Mouse (Mus musculus): ENCODE measurements around the gene Rnf26. TPM values are rescaled to one million over a fixed set of nuclear protein-coding genes. Genes with fewer than 3 reads are reported as not detected.

The Rnf26 gene
- polyA plus RNA-seq, 1 experiment, result not detected

DNA sequence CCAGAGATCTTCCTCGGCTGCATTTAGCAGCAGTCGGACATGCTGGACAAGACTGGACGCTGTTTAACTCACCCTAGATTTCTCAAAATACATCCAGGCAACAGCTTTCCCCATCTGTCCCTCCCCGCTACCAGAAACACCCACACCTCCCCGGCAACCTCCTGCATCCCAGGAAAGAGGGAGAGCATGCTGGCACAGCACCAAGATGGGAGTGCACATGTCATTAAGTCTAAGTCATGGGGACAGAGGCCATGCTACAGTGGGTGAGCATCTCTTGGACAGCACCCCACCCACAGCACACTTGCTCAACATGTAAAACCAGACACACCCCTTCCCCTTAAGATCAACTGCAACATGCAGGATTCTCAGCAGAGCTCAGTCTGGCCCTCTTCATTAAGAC lies 32.4 kb downstream of the Rnf26 start:
- TF ChIP-seq CTCF (IDR thresholded peaks at IDR 0.05; ENCODE audit: insufficient read depth, low read depth, low read length) (no peak), POLR2A (IDR thresholded peaks at IDR 0.05; ENCODE audit: insufficient read depth, low read depth, low read length) (no peak)
- Histone ChIP-seq H3K27ac (ENCODE audit: insufficient read depth, low read depth, low read length) (peak overlapping the region; percentile 54; the same call in 1 of the 2 replicates), H3K4me3 (ENCODE audit: insufficient read depth, low read depth, low read length) (no peak overlapping the region), H3K4me1 (ENCODE audit: control insufficient read depth, insufficient read depth, low read length) (peaks cover 52% of the 10 kb centered on the region)
- WGBS, result 37% methylated on average over 5 of the region's 5 CpGs

- H3K4me1 ChIP-seq (ENCODE audit: control insufficient read depth, insufficient read depth, low read length), result peaks cover 52% of the 10 kb centered on the region
- WGBS, result 71% methylated on average over 10 of the region's 10 CpGs
- no peak overlapping the region for H3K4me3 ChIP-seq (ENCODE audit: insufficient read depth, low read depth, low read length)
- TF ChIP-seq POLR2A (IDR thresholded peaks at IDR 0.05; ENCODE audit: insufficient read depth, low read depth, low read length) (no peak), CTCF (IDR thresholded peaks at IDR 0.05; ENCODE audit: insufficient read depth, low read depth, low read length) (no peak)
- H3K27ac ChIP-seq (ENCODE audit: insufficient read depth, low read depth, low read length), result peak overlapping the region; percentile 40; the same call in 1 of the 2 replicates
Observed at GRCm38 (mm10) chr9:44079997-44080780, 33.1 kb downstream of the Rnf26 start.

DNA sequence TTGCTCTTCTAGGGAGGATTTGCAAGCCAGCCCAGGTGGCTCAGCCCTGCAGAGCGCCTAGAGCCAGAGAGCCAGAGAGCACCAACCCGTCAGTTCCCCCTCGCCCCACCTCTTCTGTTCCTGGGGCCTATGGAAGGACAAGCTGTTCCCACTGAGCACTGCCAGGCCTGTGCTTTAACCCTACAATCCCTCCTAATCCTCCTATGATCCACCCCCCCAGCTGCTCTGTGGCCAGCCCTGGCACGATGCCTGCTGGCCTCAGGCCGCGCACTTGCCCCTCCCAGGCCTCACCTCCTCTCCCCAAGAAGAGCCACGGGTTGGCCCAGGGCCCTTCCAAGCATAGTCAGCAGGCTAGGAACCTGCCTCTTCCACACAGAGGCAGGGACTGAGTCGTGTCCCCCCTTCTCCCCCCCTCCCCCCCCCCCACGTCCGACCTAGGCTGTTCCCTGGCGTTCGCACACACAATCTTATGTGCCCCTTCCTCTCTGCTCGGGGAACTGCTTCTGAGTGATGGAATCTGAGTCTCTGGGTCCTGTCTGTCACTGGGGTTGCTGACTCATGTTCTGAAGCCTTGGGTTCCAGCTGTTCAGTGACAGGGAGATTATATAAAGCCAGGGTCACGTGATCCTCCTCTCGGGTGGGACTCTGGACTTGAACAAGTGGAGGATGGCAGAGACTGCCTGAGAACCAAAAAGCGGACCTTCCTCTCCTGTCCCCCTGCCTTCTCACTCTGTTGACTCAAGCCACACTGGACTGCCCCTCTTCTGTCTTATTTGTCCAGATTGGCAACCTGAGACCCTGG lies 34.2 kb downstream of the Rnf26 start:
- Histone ChIP-seq H3K4me3 (ENCODE audit: insufficient read depth, low read depth, low read length) (no peak overlapping the region), H3K27ac (ENCODE audit: insufficient read depth, low read depth, low read length) (peak overlapping the region; percentile 75), H3K4me1 (ENCODE audit: control insufficient read depth, insufficient read depth, low read length) (peaks cover 52% of the 10 kb centered on the region)
- WGBS, result 41% methylated on average over 16 of the region's 16 CpGs
- TF ChIP-seq POLR2A (IDR thresholded peaks at IDR 0.05; ENCODE audit: insufficient read depth, low read depth, low read length), result no peak
- TF ChIP-seq CTCF (IDR thresholded peaks at IDR 0.05; ENCODE audit: insufficient read depth, low read depth, low read length), result no peak

GRCm38 (mm10) chr9:44078136-44078797 lies 35.0 kb downstream of the Rnf26 start:
- Histone ChIP-seq H3K4me3 (ENCODE audit: insufficient read depth, low read depth, low read length) (no peak overlapping the region), H3K27ac (ENCODE audit: insufficient read depth, low read depth, low read length) (peak overlapping the region; percentile 75), H3K4me1 (ENCODE audit: control insufficient read depth, insufficient read depth, low read length) (peaks cover 48% of the 10 kb centered on the region)
- 84% methylated on average over 10 of the region's 10 CpGs for WGBS
- TF ChIP-seq CTCF (IDR thresholded peaks at IDR 0.05; ENCODE audit: insufficient read depth, low read depth, low read length) (no peak), POLR2A (IDR thresholded peaks at IDR 0.05; ENCODE audit: insufficient read depth, low read depth, low read length) (no peak)

DNA sequence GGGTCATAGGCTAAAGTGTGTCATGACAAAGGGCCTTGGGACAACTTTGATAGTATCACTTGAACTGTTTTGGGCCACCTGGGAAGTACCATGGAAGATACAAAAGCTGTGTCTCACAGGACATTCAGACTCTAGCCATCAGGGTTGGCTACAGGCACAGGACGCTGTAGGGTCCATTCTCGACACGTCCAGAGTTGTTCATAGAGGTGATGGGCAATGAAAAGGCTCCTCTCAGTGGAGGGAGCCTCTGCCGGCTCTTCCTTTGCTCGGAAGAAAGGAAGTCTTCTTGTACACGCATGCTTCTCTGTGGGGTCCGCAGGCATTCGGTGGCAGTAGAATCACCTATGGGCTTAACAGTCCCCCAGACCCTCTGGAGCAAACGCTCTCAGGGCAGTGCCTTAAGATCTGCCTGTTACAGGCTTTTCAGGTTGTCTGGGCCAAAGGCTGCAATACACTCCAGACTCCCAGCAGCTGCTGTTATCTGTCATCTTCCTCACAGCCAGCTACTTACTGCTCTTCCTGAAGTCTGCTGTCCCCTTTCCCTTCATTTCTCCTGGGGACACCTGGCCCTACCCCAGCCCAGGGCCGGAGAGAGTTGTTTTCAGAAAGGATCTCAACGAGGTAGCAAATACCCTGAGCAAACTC lies 35.9 kb downstream of the Rnf26 start:
- no peak for TF ChIP-seq POLR2A (IDR thresholded peaks at IDR 0.05; ENCODE audit: insufficient read depth, low read depth, low read length)
- TF ChIP-seq CTCF (IDR thresholded peaks at IDR 0.05; ENCODE audit: insufficient read depth, low read depth, low read length), result no peak
- 92% methylated on average over 11 of the region's 11 CpGs for WGBS
- Histone ChIP-seq H3K27ac (ENCODE audit: insufficient read depth, low read depth, low read length) (no peak overlapping the region), H3K4me3 (ENCODE audit: insufficient read depth, low read depth, low read length) (no peak overlapping the region), H3K4me1 (ENCODE audit: control insufficient read depth, insufficient read depth, low read length) (peaks cover 54% of the 10 kb centered on the region)

GRCm38 (mm10) chr9:44076764-44077120 lies 36.6 kb downstream of the Rnf26 start:
- WGBS, result 18% methylated on average over 5 of the region's 5 CpGs
- Histone ChIP-seq H3K27ac (ENCODE audit: insufficient read depth, low read depth, low read length) (no peak overlapping the region), H3K4me1 (ENCODE audit: control insufficient read depth, insufficient read depth, low read length) (peaks cover 60% of the 10 kb centered on the region), H3K4me3 (ENCODE audit: insufficient read depth, low read depth, low read length) (no peak overlapping the region)
- TF ChIP-seq POLR2A (IDR thresholded peaks at IDR 0.05; ENCODE audit: insufficient read depth, low read depth, low read length), result no peak
- TF ChIP-seq CTCF (IDR thresholded peaks at IDR 0.05; ENCODE audit: insufficient read depth, low read depth, low read length), result peak; percentile 20; the same call in 1 of the 2 replicates

- Histone ChIP-seq H3K4me3 (ENCODE audit: insufficient read depth, low read depth, low read length) (no peak overlapping the region), H3K4me1 (ENCODE audit: control insufficient read depth, insufficient read depth, low read length) (peaks cover 59% of the 10 kb centered on the region), H3K27ac (ENCODE audit: insufficient read depth, low read depth, low read length) (no peak overlapping the region)
- TF ChIP-seq POLR2A (IDR thresholded peaks at IDR 0.05; ENCODE audit: insufficient read depth, low read depth, low read length) (no peak), CTCF (IDR thresholded peaks at IDR 0.05; ENCODE audit: insufficient read depth, low read depth, low read length) (no peak)
- 76% methylated on average over 16 of the region's 16 CpGs for WGBS
Observed at GRCm38 (mm10) chr9:44075996-44076763, 37.1 kb downstream of the Rnf26 start.
